In the genomic region with DNA sequence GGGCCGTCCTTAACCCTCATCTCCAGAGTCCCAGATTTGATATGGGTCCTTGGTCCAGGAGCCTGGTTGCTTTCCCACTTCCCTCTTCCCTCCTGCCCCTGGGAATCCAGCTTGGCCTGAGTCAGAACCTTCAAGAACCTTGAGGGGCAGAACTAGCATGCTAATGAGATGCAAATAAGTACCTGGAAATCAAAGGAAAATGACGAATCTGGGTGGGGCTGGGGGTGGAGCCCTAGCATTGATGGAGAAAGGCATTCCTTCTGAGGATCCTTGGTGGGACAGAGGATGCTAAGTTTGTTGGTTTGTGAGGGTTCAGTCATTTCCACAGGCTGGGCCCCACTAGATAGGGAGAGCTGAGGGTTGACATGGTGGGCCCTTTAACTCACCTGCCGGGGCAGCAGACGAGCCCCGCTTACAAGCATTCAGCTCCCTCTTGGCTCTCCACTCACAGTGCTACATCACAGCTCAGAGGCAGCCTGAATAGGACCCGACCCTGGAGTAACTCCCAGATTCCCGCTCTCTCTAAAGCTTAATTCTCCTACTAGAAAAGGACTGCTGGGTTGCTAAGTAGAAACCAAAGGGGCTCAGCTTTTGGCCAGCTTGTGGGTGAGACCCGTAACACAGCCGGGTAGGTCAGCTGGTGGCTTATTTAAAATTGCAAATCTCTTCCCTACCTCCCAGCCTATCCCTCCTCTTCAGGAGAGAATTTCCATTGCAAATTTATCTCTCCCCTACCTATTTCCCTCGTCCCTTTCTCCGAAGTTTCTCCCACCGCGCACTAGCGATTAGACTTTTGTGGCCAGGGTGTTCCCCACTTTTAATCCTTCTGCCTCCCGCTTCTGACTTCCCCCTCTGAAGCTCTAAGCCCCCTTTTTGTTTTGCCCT, we compare ENCODE assay signal across 8 mouse cellular contexts. TPM values are rescaled to one million over a fixed set of nuclear protein-coding genes. Genes with fewer than 3 reads are reported as not detected.
DNase-seq lines count a peak whose midpoint lies in the region; ATAC-seq lines count a peak whose summit lies in the region.
"Had no signal": no experiment of that assay in that cellular context is flagged by ENCODE, and none has a peak within 500 bp of the region (broad histone marks: within the 10 kb centered on the region; RNA-seq: fewer than 3 reads in every experiment).

No protein-coding gene starts in this region.

- 0 out of 2 replicates have a peak overlapping the region, but pooled peaks have one; percentile 38 for H3K9ac ChIP-seq in embryonic facial prominence, embryonic 14.5 days (ENCODE audit: low read depth, low read length)
- H3K9ac ChIP-seq in hindbrain, embryonic 15.5 days = peak overlapping the region; percentile 26; the same call in 1 of the 2 replicates
- H3K9ac ChIP-seq in neural tube, embryonic 13.5 days = peak overlapping the region; percentile 63

- H3K27me3 ChIP-seq in embryonic facial prominence, embryonic 14.5 days (replicated peaks; ENCODE audit: control insufficient read depth, insufficient read depth, low read length) = no peaks in the 10 kb centered on the region
- no peaks in the 10 kb centered on the region for H3K27me3 ChIP-seq in hindbrain, embryonic 15.5 days
- H3K27me3 ChIP-seq in neural tube, embryonic 13.5 days = no peaks in the 10 kb centered on the region

- peak overlapping the region; percentile 42; the same call in 1 of the 2 replicates for H3K4me2 ChIP-seq in embryonic facial prominence, embryonic 14.5 days (ENCODE audit: low read depth, low read length)
- H3K4me2 ChIP-seq in hindbrain, embryonic 15.5 days = peak overlapping the region; percentile 39
- H3K4me2 ChIP-seq in neural tube, embryonic 13.5 days = peak overlapping the region; percentile 51

- H3K4me3 ChIP-seq in embryonic facial prominence, embryonic 14.5 days (ENCODE audit: low read depth, low read length) = no peak overlapping the region
- no peak overlapping the region for H3K4me3 ChIP-seq in hindbrain, embryonic 15.5 days
- H3K4me3 ChIP-seq in neural tube, embryonic 13.5 days = no peak overlapping the region

- no peaks in the 10 kb centered on the region for H3K9me3 ChIP-seq in embryonic facial prominence, embryonic 14.5 days (ENCODE audit: control insufficient read depth, low read length)
- H3K9me3 ChIP-seq in hindbrain, embryonic 15.5 days = no peaks in the 10 kb centered on the region
- no peaks in the 10 kb centered on the region for H3K9me3 ChIP-seq in neural tube, embryonic 13.5 days

- WGBS in embryonic facial prominence, embryonic 14.5 days = 28% methylated on average over 15 of the region's 15 CpGs
- WGBS in hindbrain, embryonic 15.5 days = 13% methylated on average over 15 of the region's 15 CpGs
- WGBS in neural tube, embryonic 13.5 days = 9% methylated on average over 15 of the region's 15 CpGs

- no peak overlapping the region; the same call in 1 of the 2 replicates for H3K27ac ChIP-seq in embryonic facial prominence, embryonic 14.5 days (replicated peaks; ENCODE audit: low read depth, low read length)
- H3K27ac ChIP-seq in hindbrain, embryonic 15.5 days (replicated peaks) = peak overlapping the region; percentile 80
- peak overlapping the region; percentile 96 for H3K27ac ChIP-seq in neural tube, embryonic 13.5 days (replicated peaks)
- H3K27ac ChIP-seq: gastrocnemius, adult 2 months had no signal

- peaks cover 11% of the 10 kb centered on the region for H3K4me1 ChIP-seq in embryonic facial prominence, embryonic 14.5 days (ENCODE audit: control insufficient read depth, insufficient read depth, low read length)
- H3K4me1 ChIP-seq in hindbrain, embryonic 15.5 days (replicated peaks) = peaks cover 39% of the 10 kb centered on the region
- H3K4me1 ChIP-seq in neural tube, embryonic 13.5 days (replicated peaks) = peaks cover 71% of the 10 kb centered on the region

- ATAC-seq in embryonic facial prominence, embryonic 14.5 days (ENCODE audit: low read depth) = no peak
- peak; percentile 46 for ATAC-seq in hindbrain, embryonic 15.5 days (ENCODE audit: low FRiP score, low read depth)
- peak; percentile 21; the same call in 1 of the 2 replicates for ATAC-seq in neural tube, embryonic 13.5 days (ENCODE audit: low read depth)

- H3K36me3 ChIP-seq in embryonic facial prominence, embryonic 14.5 days (ENCODE audit: control insufficient read depth, insufficient read depth, low read length) = peaks cover 8% of the 10 kb centered on the region
- H3K36me3 ChIP-seq in hindbrain, embryonic 15.5 days = peaks cover 16% of the 10 kb centered on the region
- peaks cover 30% of the 10 kb centered on the region for H3K36me3 ChIP-seq in neural tube, embryonic 13.5 days

- DNase-seq in layer of hippocampus, postnatal 10 days (ENCODE audit: low spot score in 2 of 2) = peak; percentile 32 to 56
- no peak for DNase-seq in layer of hippocampus, adult 18-20 months (ENCODE audit: low spot score in 2 of 2)
- no peak for DNase-seq in embryonic facial prominence, embryonic 14.5 days (ENCODE audit: low spot score)
- no peak for DNase-seq in ovary, postnatal 14 days (ENCODE audit: low spot score)
- no peak for DNase-seq in urinary bladder, postnatal 25 days (ENCODE audit: low spot score)
- DNase-seq: gastrocnemius, adult 2 months had no signal

RNA-seq across cellular contexts. Expression of gene Zfhx2, which starts 14.4 kb away (rescaled TPM):
- total RNA-seq in layer of hippocampus, postnatal 10 days (2021) = 10 to 100 TPM; 34.0 to 39.3 TPM
- total RNA-seq in layer of hippocampus, adult 18-20 months (2021) = 10 to 100 TPM; 52.9 to 58.5 TPM
- polyA plus RNA-seq in embryonic facial prominence, embryonic 14.5 days (2014; fragmentation: Nextera tagmentation; extraction: Ambion mirVana) = 3.4 and 3.7 TPM in 2 replicates
- 24.0 and 24.9 TPM in 2 replicates for polyA plus RNA-seq in hindbrain, embryonic 15.5 days (2015; fragmentation: Nextera tagmentation; extraction: Ambion mirVana)
- 30.4 and 33.6 TPM in 2 replicates for polyA plus RNA-seq in neural tube, embryonic 13.5 days (2015; fragmentation: Nextera tagmentation; extraction: Ambion mirVana)

RNA-seq across cellular contexts. Expression of gene Thtpa, which starts 16.9 kb away (rescaled TPM):
- 10 to 100 TPM; 26.5 to 31.1 TPM for total RNA-seq in layer of hippocampus, postnatal 10 days (2021)
- 10 to 100 TPM; 17.8 to 18.3 TPM for total RNA-seq in layer of hippocampus, adult 18-20 months (2021)
- polyA plus RNA-seq in embryonic facial prominence, embryonic 14.5 days (2014; fragmentation: Nextera tagmentation; extraction: Ambion mirVana) = 16.7 and 22.6 TPM in 2 replicates
- 29.4 and 32.6 TPM in 2 replicates for polyA plus RNA-seq in hindbrain, embryonic 15.5 days (2015; fragmentation: Nextera tagmentation; extraction: Ambion mirVana)
- 29.4 and 29.8 TPM in 2 replicates for polyA plus RNA-seq in neural tube, embryonic 13.5 days (2015; fragmentation: Nextera tagmentation; extraction: Ambion mirVana)

RNA-seq across cellular contexts. Expression of gene Ap1g2, which starts 28.7 kb away (rescaled TPM):
- 10 to 100 TPM; 19.2 to 20.6 TPM for total RNA-seq in layer of hippocampus, postnatal 10 days (2021)
- 10 to 100 TPM; 11.3 to 14.9 TPM for total RNA-seq in layer of hippocampus, adult 18-20 months (2021)
- 15.3 and 17.6 TPM in 2 replicates for polyA plus RNA-seq in embryonic facial prominence, embryonic 14.5 days (2014; fragmentation: Nextera tagmentation; extraction: Ambion mirVana)
- polyA plus RNA-seq in hindbrain, embryonic 15.5 days (2015; fragmentation: Nextera tagmentation; extraction: Ambion mirVana) = 7.3 and 7.9 TPM in 2 replicates
- 5.2 and 8.3 TPM in 2 replicates for polyA plus RNA-seq in neural tube, embryonic 13.5 days (2015; fragmentation: Nextera tagmentation; extraction: Ambion mirVana)

RNA-seq across cellular contexts. Expression of gene Jph4, which starts 39.0 kb away (rescaled TPM):
- total RNA-seq in layer of hippocampus, postnatal 10 days (2021) = 100 to 1,000 TPM; 410 to 431 TPM
- total RNA-seq in layer of hippocampus, adult 18-20 months (2021) = 100 to 1,000 TPM; 423 to 433 TPM
- polyA plus RNA-seq in embryonic facial prominence, embryonic 14.5 days (2014; fragmentation: Nextera tagmentation; extraction: Ambion mirVana) = 3.0 and 3.8 TPM in 2 replicates
- 33.6 and 40.7 TPM in 2 replicates for polyA plus RNA-seq in hindbrain, embryonic 15.5 days (2015; fragmentation: Nextera tagmentation; extraction: Ambion mirVana)
- polyA plus RNA-seq in neural tube, embryonic 13.5 days (2015; fragmentation: Nextera tagmentation; extraction: Ambion mirVana) = 21.1 and 21.4 TPM in 2 replicates

Comparison
In these comparisons a context has a peak if more than half of its experiments do, and no peak if none do; other contexts are left out.
1. DNase-seq: peak in layer of hippocampus, postnatal 10 days (2 of 2); none in layer of hippocampus, adult 18-20 months (0 of 2), embryonic facial prominence, embryonic 14.5 days (single experiment), ovary, postnatal 14 days (single experiment) and urinary bladder, postnatal 25 days (single experiment).
2. Peak in every context shown above with its lines, with median percentiles within 50 percentile points of each other: H3K4me2 ChIP-seq and H3K9ac ChIP-seq.